Mouse (Mus musculus) CH12.LX (cell line): Measurements from ENCODE around the gene Il16. TPM values are rescaled to one million over a fixed set of nuclear protein-coding genes. Genes with fewer than 3 reads are reported as not detected.

Source experiments
- DNase-seq: peaks from one replicate; pipeline ENCODE4 v3.0.0-alpha.2; 2013; ENCODE audit errors: extremely low read depth
- H3K27ac ChIP-seq: 2 replicates; pipeline ENCODE4 v1.5.1; 2012; ENCODE audit warnings: low read depth, mild to moderate bottlenecking, control low read depth, moderate library complexity; ENCODE audit not compliant: insufficient read depth
- H3K27me3 ChIP-seq: replicated peaks from 2 replicates; pipeline ENCODE3; 2012; ENCODE audit warnings: inconsistent platforms
- H3K36me3 ChIP-seq, 2 experiments: replicated peaks in 1 of 2; 2 replicates each; pipeline versions ENCODE3 to v1.6.1; 2012; ENCODE audit warnings: inconsistent platforms in 1 of 2, low read length in 1 of 2, mild to moderate bottlenecking in 1 of 2, mixed read lengths in 1 of 2, moderate library complexity in 1 of 2; ENCODE audit not compliant: control insufficient read depth in 1 of 2, insufficient read depth in 1 of 2
- H3K4me1 ChIP-seq, 2 experiments: 2 replicates each; pipeline ENCODE4 v1.6.1; 2012; ENCODE audit warnings: inconsistent platforms in 1 of 2, moderate library complexity in 1 of 2; ENCODE audit not compliant: insufficient read depth in 2 of 2, control insufficient read depth in 1 of 2
- H3K4me2 ChIP-seq: 2 replicates; pipeline ENCODE4 v1.6.1; 2012; ENCODE audit warnings: low read depth, mild to moderate bottlenecking, control low read depth; ENCODE audit not compliant: poor library complexity, insufficient read depth, severe bottlenecking
- H3K4me3 ChIP-seq, 3 experiments: fragments of 150-350 bp in 1 of 3; sonication (generic) in 1 of 3; replicated peaks in 1 of 3; 2 replicates each; pipeline versions ENCODE3 to v1.5.1; 2011 to 2012; ENCODE audit warnings: low read depth in 2 of 3, low read length in 2 of 3, mild to moderate bottlenecking in 2 of 3, moderate library complexity in 2 of 3, control low read depth in 1 of 3, improper control_type of control experiment in 1 of 3, inconsistent platforms in 1 of 3, mixed read lengths in 1 of 3; ENCODE audit not compliant: poor library complexity in 1 of 3
- H3K79me2 ChIP-seq: replicated peaks from 2 replicates; pipeline ENCODE4 v1.6.1; 2012; ENCODE audit warnings: mild to moderate bottlenecking, moderate library complexity; ENCODE audit not compliant: control insufficient read depth, poor library complexity, insufficient read depth, severe bottlenecking; ENCODE audit errors: extremely low read depth
- H3K9ac ChIP-seq: 2 replicates; pipeline ENCODE4 v1.6.1; 2012; ENCODE audit warnings: low read depth, mild to moderate bottlenecking, control low read depth, moderate library complexity; ENCODE audit not compliant: insufficient read depth
- H3K9me3 ChIP-seq: replicated peaks from 2 replicates; pipeline ENCODE3; 2012; ENCODE audit warnings: low read length, inconsistent platforms, mixed read lengths
- CHD1 ChIP-seq: IDR thresholded peaks from 2 replicates; pipeline ENCODE4 v1.6.1; 2012; ENCODE audit warnings: low read depth, low read length, improper control_type of control experiment, inconsistent platforms
- CTCF ChIP-seq, 2 experiments: IDR thresholded peaks in 1 of 2; conservative IDR thresholded peaks in 1 of 2; 2 replicates each; pipeline ENCODE4 v1.5.1; 2011 to 2012; ENCODE audit warnings: low read depth in 2 of 2, low read length in 2 of 2, improper control_type of control experiment in 1 of 2, inconsistent platforms in 1 of 2, mild to moderate bottlenecking in 1 of 2, moderate library complexity in 1 of 2
- E2F4 ChIP-seq: IDR thresholded peaks from 2 replicates; pipeline ENCODE4 v1.6.1; 2011; ENCODE audit warnings: low read depth, low read length, improper control_type of control experiment; ENCODE audit not compliant: insufficient replicate concordance
- ELF1 ChIP-seq: IDR thresholded peaks from 2 replicates; pipeline ENCODE4 v1.6.1; 2014; ENCODE audit warnings: low read depth, mild to moderate bottlenecking, inconsistent platforms, low read length, improper control_type of control experiment
- GABPA ChIP-seq: IDR thresholded peaks from 2 replicates; pipeline ENCODE4 v1.6.1; 2012; ENCODE audit warnings: low read depth, low read length, improper control_type of control experiment, inconsistent platforms; ENCODE audit not compliant: insufficient replicate concordance
- HCFC1 ChIP-seq: IDR thresholded peaks from 2 replicates; pipeline ENCODE4 v1.6.1; 2012; ENCODE audit warnings: low read depth, mild to moderate bottlenecking, inconsistent platforms, low read length, improper control_type of control experiment
- IRF4 ChIP-seq: IDR thresholded peaks from 2 replicates; pipeline ENCODE4 v1.6.1; 2014; ENCODE audit warnings: low read depth, mild to moderate bottlenecking, inconsistent platforms, low read length, improper control_type of control experiment
- JUND ChIP-seq: conservative IDR thresholded peaks from 2 replicates; pipeline ENCODE4 v1.6.1; 2011; ENCODE audit warnings: low read depth, low read length, improper control_type of control experiment
- KAT2A ChIP-seq: IDR thresholded peaks from 2 replicates; pipeline ENCODE4 v1.6.1; 2012; ENCODE audit warnings: low read length, improper control_type of control experiment, inconsistent platforms; ENCODE audit not compliant: insufficient replicate concordance
- MEF2A ChIP-seq: IDR thresholded peaks from 2 replicates; pipeline ENCODE4 v1.6.1; 2014; ENCODE audit warnings: low read depth, mild to moderate bottlenecking, inconsistent platforms, low read length, improper control_type of control experiment, borderline replicate concordance
- MXI1 ChIP-seq: IDR thresholded peaks from 2 replicates; pipeline ENCODE4 v1.6.1; 2011; ENCODE audit warnings: mild to moderate bottlenecking, low read depth, low read length, improper control_type of control experiment
- NELFE ChIP-seq: IDR thresholded peaks from 2 replicates; pipeline ENCODE4 v1.6.1; 2011; ENCODE audit warnings: low read depth, low read length, improper control_type of control experiment
- POLR2AphosphoS2 ChIP-seq: IDR thresholded peaks from 2 replicates; pipeline ENCODE4 v1.6.1; 2011; ENCODE audit warnings: low read depth, low read length, improper control_type of control experiment
- RAD21 ChIP-seq: IDR thresholded peaks from 2 replicates; pipeline ENCODE4 v1.6.1; 2011; ENCODE audit warnings: low read depth, mild to moderate bottlenecking, low read length, improper control_type of control experiment, moderate library complexity
- RCOR1 ChIP-seq: conservative IDR thresholded peaks from 2 replicates; pipeline ENCODE4 v1.6.1; 2012; ENCODE audit warnings: low read depth, mild to moderate bottlenecking, inconsistent platforms, low read length, improper control_type of control experiment
- SIN3A ChIP-seq: IDR thresholded peaks from 2 replicates; pipeline ENCODE4 v1.6.1; 2012; ENCODE audit warnings: low read length, improper control_type of control experiment, inconsistent platforms
- SMC3 ChIP-seq: IDR thresholded peaks from 2 replicates; pipeline ENCODE4 v1.6.1; 2011; ENCODE audit warnings: low read depth, low read length, improper control_type of control experiment
- TBP ChIP-seq: conservative IDR thresholded peaks from 2 replicates; pipeline ENCODE4 v1.6.1; 2011; ENCODE audit warnings: low read depth, low read length, improper control_type of control experiment
- TCF12 ChIP-seq: IDR thresholded peaks from 2 replicates; pipeline ENCODE4 v1.6.1; 2014; ENCODE audit warnings: low read depth, mild to moderate bottlenecking, inconsistent platforms, low read length, improper control_type of control experiment
- USF2 ChIP-seq: conservative IDR thresholded peaks from 2 replicates; pipeline ENCODE4 v1.6.1; 2011; ENCODE audit warnings: low read depth, low read length, improper control_type of control experiment
- ZKSCAN1 ChIP-seq: IDR thresholded peaks from 2 replicates; pipeline ENCODE4 v1.6.1; 2012; ENCODE audit warnings: low read depth, inconsistent platforms, low read length, improper control_type of control experiment, borderline replicate concordance
- ZNF384 ChIP-seq: IDR thresholded peaks from 2 replicates; pipeline ENCODE4 v1.6.1; 2012; ENCODE audit warnings: low read depth, low read length, improper control_type of control experiment, inconsistent platforms
- dilution Hi-C: fragments of 300-500 bp; cut with MboI; formaldehyde crosslinking; loops from 2 replicates; pipeline ENCODE4 v1.14.3; 2020; ENCODE audit warnings: low sequenced_read_pairs; ENCODE audit not compliant: extremely low pct_unique_long_range_greater_than_20kb, extremely low pct_ligation_motif_present
- in situ Hi-C: fragments of 300-500 bp; cut with MboI; formaldehyde crosslinking; loops from 3 replicates; pipeline ENCODE4 v1.14.3; 2019; ENCODE audit warnings: low sequenced_read_pairs, low pct_ligation_motif_present, low pct_unique_long_range_greater_than_20kb, mixed read lengths
- polyA plus RNA-seq: library from polyadenylated mRNA; unstranded; fragments of >175 nt; gene quantifications from 2 replicates; pipeline ENCODE4 v1.2.1, GENCODE M21; 2012; ENCODE audit warnings: low read depth; ENCODE audit not compliant: insufficient read length
- total RNA-seq, 2 experiments: library from RNA; depleted of rRNA; stranded (reverse); fragments of 300-350 nt in 1 of 2; fragments of >200 nt in 1 of 2; gene quantifications; 2 replicates each; pipeline ENCODE4 v1.2.3; 2012 to 2014

Il16 gene
- total and polyA plus RNA-seq, 3 experiments = 39.8 to 62.1 (median 55.5) TPM

DNA sequence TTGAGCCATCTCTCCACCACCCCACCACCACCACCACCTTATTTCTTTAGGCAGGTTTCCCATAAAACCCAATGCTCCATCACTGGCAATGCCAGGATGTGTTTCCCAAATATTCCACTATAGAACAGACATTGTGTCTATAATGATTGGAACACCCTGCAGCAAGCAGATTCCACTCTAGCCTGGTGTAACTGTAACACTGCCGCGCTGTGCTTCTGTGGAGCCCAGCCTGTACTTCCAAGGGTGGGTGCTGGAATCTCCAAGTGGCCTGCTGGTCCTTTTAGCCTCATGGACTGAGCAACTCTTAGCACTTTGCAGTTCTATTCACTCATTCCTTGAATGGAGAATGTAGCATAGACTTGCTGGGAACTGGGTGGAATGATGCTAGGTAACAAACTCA is 138.7 kb downstream of the Il16 start:
- dilution Hi-C loops = no loop called here
- no peak overlapping the region for H3K4me3 ChIP-seq
- H3K4me2 ChIP-seq = no peak overlapping the region
- no peaks in the 10 kb centered on the region for H3K27me3 ChIP-seq
- H3K79me2 ChIP-seq = no peaks in the 10 kb centered on the region
- H3K36me3 ChIP-seq = peaks cover 2 to 71% of the 10 kb centered on the region in 2 experiments
- no peak overlapping the region for H3K27ac ChIP-seq
- peaks cover 6 to 40% of the 10 kb centered on the region in 2 experiments for H3K4me1 ChIP-seq
- no peak for DNase-seq
- in situ Hi-C loops = no loop called here
- no peak for TF ChIP-seq ELF1
- no peak for TF ChIP-seq E2F4
- TF ChIP-seq RCOR1 = no peak
- no peak for TF ChIP-seq JUND
- H3K9me3 ChIP-seq = no peaks in the 10 kb centered on the region
- no peak overlapping the region for H3K9ac ChIP-seq

DNA sequence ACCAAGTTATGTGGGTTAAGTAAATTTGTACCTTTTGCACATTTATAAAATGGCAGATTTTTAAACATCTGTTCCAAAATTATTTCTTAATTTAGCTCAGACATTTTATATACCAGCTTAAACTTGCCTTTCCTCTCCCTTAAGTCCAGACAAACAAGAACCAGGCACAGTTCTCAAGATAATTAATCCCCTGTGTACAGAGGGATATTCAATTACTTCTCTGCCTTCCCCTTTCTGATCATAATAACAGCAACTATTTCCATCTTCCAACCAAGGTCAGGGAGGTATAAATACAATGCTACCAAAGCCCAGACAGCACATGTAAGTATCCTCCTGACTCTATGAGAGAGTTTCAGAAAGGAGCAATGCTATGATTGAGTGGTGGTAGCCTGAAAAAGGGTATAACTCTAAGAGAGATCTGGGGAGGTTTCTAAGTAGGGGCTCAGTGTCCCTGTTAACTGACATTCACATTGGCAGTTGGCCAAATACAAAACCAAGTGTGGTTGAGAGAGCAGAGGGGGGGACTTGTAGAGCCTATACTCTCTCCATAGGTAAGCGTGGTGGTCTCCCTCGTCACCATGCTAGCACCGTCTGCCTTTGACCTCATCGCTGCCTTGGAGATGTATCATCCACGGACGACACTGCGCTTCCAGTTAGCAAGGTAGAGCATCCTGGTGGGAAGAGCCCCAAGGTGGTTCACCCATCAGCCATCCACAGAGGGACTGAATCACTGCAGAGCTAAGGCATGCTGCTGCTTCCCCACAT is 141.2 kb downstream of the Il16 start:
- Histone ChIP-seq H3K79me2 (no peaks in the 10 kb centered on the region), H3K36me3 (peaks cover 0 to 56% of the 10 kb centered on the region in 2 experiments), H3K9ac (no peak overlapping the region), H3K4me2 (no peak overlapping the region), H3K4me3 (no peak overlapping the region), H3K4me1 (peaks cover 11 to 41% of the 10 kb centered on the region in 2 experiments), H3K9me3 (no peaks in the 10 kb centered on the region), H3K27me3 (no peaks in the 10 kb centered on the region), H3K27ac (no peak overlapping the region)
- dilution Hi-C loops (no loop called here), in situ Hi-C loops (loop anchor here (5.0 kb wide), 1 partner anchor 37 kb away; no protein-coding TSS in a partner anchor)
- DNase-seq = no peak
- TF ChIP-seq ZKSCAN1 (no peak), NELFE (no peak), IRF4 (no peak), RCOR1 (no peak), ELF1 (no peak), USF2 (no peak), ZNF384 (no peak), CTCF (conservative IDR thresholded peaks at IDR 0.05 in 1 of 2, IDR thresholded peaks at IDR 0.05 in 1 of 2; ENCODE audit: low read depth in 2 of 2, low read length in 2 of 2) (no peak)

DNA sequence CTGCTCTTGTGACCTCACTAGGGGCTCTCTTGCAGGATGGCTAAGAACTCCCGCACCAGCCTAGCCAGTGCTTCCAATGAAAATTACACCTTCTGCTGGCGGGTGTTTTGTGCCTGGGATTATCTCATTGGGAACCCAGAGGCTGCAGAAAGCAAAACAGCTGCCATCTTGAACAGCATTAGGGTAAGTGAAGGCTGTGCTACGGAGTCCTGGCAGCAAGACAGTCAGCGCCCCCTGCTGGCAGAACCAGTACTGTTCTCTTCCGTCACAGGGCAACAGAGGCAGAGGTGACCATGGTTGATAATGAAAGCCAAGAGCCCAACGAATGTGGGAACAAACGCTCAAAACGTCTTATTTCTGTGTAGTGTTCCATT is 145.6 kb downstream of the Il16 start:
- no peaks in the 10 kb centered on the region for H3K9me3 ChIP-seq
- peaks cover 28 to 62% of the 10 kb centered on the region in 2 experiments for H3K4me1 ChIP-seq
- TF ChIP-seq SMC3 (peak; percentile 85), GABPA (no peak), CTCF (conservative IDR thresholded peaks at IDR 0.05 in 1 of 2, IDR thresholded peaks at IDR 0.05 in 1 of 2; ENCODE audit: low read depth in 2 of 2, low read length in 2 of 2) (peak; percentile 86 to 93), MXI1 (0 out of 2 replicates have a peak, but pooled peaks have one; percentile 55), POLR2AphosphoS2 (no peak), TBP (0 out of 2 replicates have a peak, but pooled peaks have one; percentile 55), CHD1 (no peak), IRF4 (peak; percentile 50), NELFE (peak; percentile 42; the same call in 1 of the 2 replicates), ELF1 (peak; percentile 73), RAD21 (peak; percentile 81), TCF12 (peak; percentile 71; the same call in 1 of the 2 replicates), KAT2A (no peak), MEF2A (peak; percentile 30; the same call in 1 of the 2 replicates), SIN3A (peak; percentile 29; the same call in 1 of the 2 replicates), HCFC1 (peak; percentile 32), RCOR1 (no peak)
- H3K79me2 ChIP-seq = no peaks in the 10 kb centered on the region
- H3K4me2 ChIP-seq = peak overlapping the region; percentile 62
- H3K9ac ChIP-seq = peak overlapping the region; percentile 49
- dilution Hi-C loops (no loop called here), in situ Hi-C loops (loop anchor here (5.0 kb wide), 1 partner anchor 33 kb away; no protein-coding TSS in a partner anchor)
- peaks cover 0 to 31% of the 10 kb centered on the region in 2 experiments for H3K36me3 ChIP-seq
- DNase-seq = peak; percentile 93
- H3K4me3 ChIP-seq = peak overlapping the region; percentile 6 to 45 (median 42)
- no peaks in the 10 kb centered on the region for H3K27me3 ChIP-seq
- H3K27ac ChIP-seq = peak overlapping the region; percentile 80
